Mouse (Mus musculus) midbrain, embryonic 10.5 days (tissue): ENCODE measurements around the gene Chchd5. TPM values are rescaled to one million over a fixed set of nuclear protein-coding genes. Genes with fewer than 3 reads are reported as not detected.

Experiments used
- DNase-seq: peaks from one replicate; pipeline ENCODE4 v3.0.0-alpha.2; 2017; ENCODE audit warnings: low spot score
- H3K27ac ChIP-seq: fragments of 300-500 bp; sonication (generic); replicated peaks from 2 replicates; pipeline ENCODE4 v1.5.1; 2016; ENCODE audit warnings: mild to moderate bottlenecking
- H3K27me3 ChIP-seq: fragments of 300-500 bp; sonication (generic); 2 replicates; pipeline ENCODE4 v1.6.1; 2016; ENCODE audit warnings: low read depth, mild to moderate bottlenecking; ENCODE audit not compliant: poor library complexity, severe bottlenecking
- H3K36me3 ChIP-seq: fragments of 300-500 bp; sonication (generic); 2 replicates; pipeline ENCODE4 v1.6.1; 2016; ENCODE audit warnings: mild to moderate bottlenecking, moderate library complexity
- H3K4me1 ChIP-seq: fragments of 300-500 bp; sonication (generic); 2 replicates; pipeline ENCODE4 v1.6.1; 2016
- H3K4me3 ChIP-seq: fragments of 300-500 bp; sonication (generic); 2 replicates; pipeline ENCODE4 v1.5.1; 2016; ENCODE audit warnings: mild to moderate bottlenecking, moderate library complexity
- H3K9me3 ChIP-seq: fragments of 300-500 bp; sonication (generic); replicated peaks from 2 replicates; pipeline ENCODE4 v1.6.1; 2016; ENCODE audit warnings: mild to moderate bottlenecking
- WGBS: fragments of 180-500 bp; shearing (Covaris S2); methylation state at CpG from one replicate; pipeline ENCODE4 v1.1.7; 2016; 5-methylcytosine and 5-hydroxymethylcytosine counted together
- polyA plus RNA-seq: library from polyadenylated mRNA; unstranded; fragments of >200 nt; fragmentation: Nextera tagmentation; extraction: Ambion mirVana; gene quantifications from 2 replicates; pipeline ENCODE4 v1.2.1, GENCODE M21; 2016

Gene Chchd5
- polyA plus RNA-seq, 1 experiment from 2014 or later = 31.6 TPM

- 94% methylated on average over 12 of the region's 12 CpGs for WGBS
- Histone ChIP-seq H3K36me3 (peaks cover 97% of the 10 kb centered on the region), H3K27me3 (no peaks in the 10 kb centered on the region), H3K4me3 (no peak overlapping the region), H3K27ac (no peak overlapping the region), H3K4me1 (no peaks in the 10 kb centered on the region), H3K9me3 (no peaks in the 10 kb centered on the region)
- no peak for DNase-seq
Observed at GRCm38 (mm10) chr2:129118061-129118460, 11.4 kb upstream of the Chchd5 start.

- no peak overlapping the region for H3K4me3 ChIP-seq
- peaks cover 97% of the 10 kb centered on the region for H3K36me3 ChIP-seq
- H3K27me3 ChIP-seq = no peaks in the 10 kb centered on the region
- WGBS = 96% methylated on average over 8 of the region's 8 CpGs
- H3K9me3 ChIP-seq = no peaks in the 10 kb centered on the region
- no peak overlapping the region for H3K27ac ChIP-seq
- H3K4me1 ChIP-seq = no peaks in the 10 kb centered on the region
- no peak for DNase-seq
Observed at GRCm38 (mm10) chr2:129121986-129122385, 7.5 kb upstream of the Chchd5 start.

GRCm38 (mm10) chr2:129129987-129130545 lies 566 bp downstream of the Chchd5 start:
- H3K9me3 ChIP-seq = peaks cover 21% of the 10 kb centered on the region; the same call in 1 of the 2 replicates
- 40% methylated on average over 18 of the region's 18 CpGs for WGBS
- H3K36me3 ChIP-seq = peaks cover 71% of the 10 kb centered on the region
- no peak for DNase-seq
- H3K4me3 ChIP-seq = peak overlapping the region; percentile 73
- H3K27ac ChIP-seq = peak overlapping the region; percentile 88
- H3K4me1 ChIP-seq = peaks cover 21% of the 10 kb centered on the region
- H3K27me3 ChIP-seq = no peaks in the 10 kb centered on the region

- peaks cover 21% of the 10 kb centered on the region for H3K4me1 ChIP-seq
- DNase-seq = no peak
- WGBS = 95% methylated on average over 2 of the region's 2 CpGs
- H3K36me3 ChIP-seq = peaks cover 64% of the 10 kb centered on the region
- H3K4me3 ChIP-seq = peak overlapping the region; percentile 73
- H3K27me3 ChIP-seq = no peaks in the 10 kb centered on the region
- H3K9me3 ChIP-seq = peaks cover 21% of the 10 kb centered on the region; the same call in 1 of the 2 replicates
- peak overlapping the region; percentile 88; the same call in 1 of the 2 replicates for H3K27ac ChIP-seq
Observed at GRCm38 (mm10) chr2:129130776-129131175, 1.3 kb downstream of the Chchd5 start.

GRCm38 (mm10) chr2:129132231-129132630 lies 2.7 kb downstream of the Chchd5 start:
- no peak for DNase-seq
- Histone ChIP-seq H3K27me3 (no peaks in the 10 kb centered on the region), H3K4me3 (no peak overlapping the region), H3K4me1 (peaks cover 21% of the 10 kb centered on the region), H3K9me3 (peaks cover 21% of the 10 kb centered on the region; the same call in 1 of the 2 replicates), H3K36me3 (peaks cover 49% of the 10 kb centered on the region), H3K27ac (no peak overlapping the region)
- 95% methylated on average over 7 of the region's 7 CpGs for WGBS

- Histone ChIP-seq H3K4me1 (peaks cover 21% of the 10 kb centered on the region), H3K9me3 (peaks cover 21% of the 10 kb centered on the region; the same call in 1 of the 2 replicates), H3K27me3 (no peaks in the 10 kb centered on the region), H3K27ac (no peak overlapping the region), H3K4me3 (no peak overlapping the region), H3K36me3 (peaks cover 40% of the 10 kb centered on the region)
- DNase-seq = no peak
- WGBS = 94% methylated on average over 14 of the region's 14 CpGs
Observed at GRCm38 (mm10) chr2:129133006-129133805, 3.7 kb downstream of the Chchd5 start.

- 92% methylated on average over 10 of the region's 10 CpGs for WGBS
Observed at GRCm38 (mm10) chr2:129139906-129140305, 10.4 kb downstream of the Chchd5 start.

GRCm38 (mm10) chr2:129148836-129149235 lies 19.3 kb downstream of the Chchd5 start:
- 54% methylated on average over 2 of the region's 2 CpGs for WGBS
- no peak overlapping the region for H3K4me3 ChIP-seq
- peak; percentile 14 for DNase-seq

More at GRCm38 (mm10) chr2:129139906-129140305, 10.4 kb downstream of the Chchd5 start:
- Histone ChIP-seq H3K9me3 (no peaks in the 10 kb centered on the region), H3K27ac (no peak overlapping the region), H3K36me3 (no peaks in the 10 kb centered on the region), H3K4me1 (no peaks in the 10 kb centered on the region), H3K27me3 (no peaks in the 10 kb centered on the region), H3K4me3 (no peak overlapping the region)
- DNase-seq = no peak

GRCm38 (mm10) chr2:129150386-129150785 lies 20.9 kb downstream of the Chchd5 start:
- H3K4me1 ChIP-seq = peaks cover 8% of the 10 kb centered on the region
- no peaks in the 10 kb centered on the region for H3K36me3 ChIP-seq
- H3K27ac ChIP-seq = no peak overlapping the region
- no peaks in the 10 kb centered on the region for H3K9me3 ChIP-seq
- H3K4me3 ChIP-seq = no peak overlapping the region
- H3K27me3 ChIP-seq = no peaks in the 10 kb centered on the region
- DNase-seq = no peak
- WGBS = 90% methylated on average over 5 of the region's 5 CpGs

More at GRCm38 (mm10) chr2:129148836-129149235, 19.3 kb downstream of the Chchd5 start:
- peaks cover 8% of the 10 kb centered on the region for H3K4me1 ChIP-seq
- H3K9me3 ChIP-seq = no peaks in the 10 kb centered on the region
- no peaks in the 10 kb centered on the region for H3K36me3 ChIP-seq
- H3K27me3 ChIP-seq = no peaks in the 10 kb centered on the region
- H3K27ac ChIP-seq = no peak overlapping the region

GRCm38 (mm10) chr2:129151111-129151510 lies 21.6 kb downstream of the Chchd5 start:
- no peaks in the 10 kb centered on the region for H3K9me3 ChIP-seq
- DNase-seq = no peak
- H3K36me3 ChIP-seq = no peaks in the 10 kb centered on the region
- H3K27me3 ChIP-seq = no peaks in the 10 kb centered on the region
- 95% methylated on average over 9 of the region's 9 CpGs for WGBS
- peaks cover 8% of the 10 kb centered on the region for H3K4me1 ChIP-seq
- no peak overlapping the region for H3K27ac ChIP-seq
- H3K4me3 ChIP-seq = no peak overlapping the region

- Histone ChIP-seq H3K27ac (no peak overlapping the region), H3K9me3 (no peaks in the 10 kb centered on the region), H3K4me3 (no peak overlapping the region), H3K4me1 (peaks cover 8% of the 10 kb centered on the region), H3K27me3 (no peaks in the 10 kb centered on the region), H3K36me3 (no peaks in the 10 kb centered on the region)
- no peak for DNase-seq
- WGBS = 81% methylated on average over 1 of the region's 1 CpGs
Observed at GRCm38 (mm10) chr2:129152751-129153150, 23.3 kb downstream of the Chchd5 start.

- peaks cover 7% of the 10 kb centered on the region; the same call in 1 of the 2 replicates for H3K9me3 ChIP-seq
- no peak for DNase-seq
- H3K4me3 ChIP-seq = no peak overlapping the region
- 82% methylated on average over 5 of the region's 5 CpGs for WGBS
- H3K27ac ChIP-seq = no peak overlapping the region
- H3K36me3 ChIP-seq = no peaks in the 10 kb centered on the region
- no peaks in the 10 kb centered on the region for H3K27me3 ChIP-seq
- peaks cover 10% of the 10 kb centered on the region for H3K4me1 ChIP-seq
Observed at GRCm38 (mm10) chr2:129164815-129165214, 35.3 kb downstream of the Chchd5 start.
